Mouse (Mus musculus) T-cell, adult 2 months (primary cell): ENCODE results near the gene Acot8.
A peak's percentile ranks its signal among the peaks of the same experiment; 100 is the strongest.

Source experiments
- DNase-seq: peaks from one replicate; pipeline ENCODE4 v3.0.0; 2022; ENCODE audit warnings: low spot score

The Acot8 gene

GRCm38 (mm10) chr2:164757841-164758240, 46.8 kb downstream of the Acot8 start:
- DNase-seq, result no peak

DNA sequence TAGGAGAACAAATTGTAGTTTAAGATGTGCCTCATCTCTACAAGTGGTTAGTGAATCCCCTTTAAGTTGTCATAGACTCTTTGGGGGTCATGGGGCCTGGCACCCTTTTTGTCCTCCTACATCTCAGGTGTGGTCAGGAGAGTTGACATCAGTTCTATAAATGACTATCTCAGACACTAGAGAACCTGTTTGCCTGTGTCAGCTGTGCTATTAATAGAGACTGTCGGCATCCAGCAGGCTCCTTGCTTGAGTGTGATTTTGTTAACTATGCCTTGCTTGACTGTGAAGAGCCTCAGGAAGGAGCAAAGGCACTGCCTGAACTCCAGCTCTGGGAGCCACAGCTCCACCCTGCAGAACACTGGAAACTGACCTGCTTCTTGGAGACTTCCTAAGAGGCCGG, 49.9 kb downstream of the Acot8 start:
- no peak for DNase-seq

DNA sequence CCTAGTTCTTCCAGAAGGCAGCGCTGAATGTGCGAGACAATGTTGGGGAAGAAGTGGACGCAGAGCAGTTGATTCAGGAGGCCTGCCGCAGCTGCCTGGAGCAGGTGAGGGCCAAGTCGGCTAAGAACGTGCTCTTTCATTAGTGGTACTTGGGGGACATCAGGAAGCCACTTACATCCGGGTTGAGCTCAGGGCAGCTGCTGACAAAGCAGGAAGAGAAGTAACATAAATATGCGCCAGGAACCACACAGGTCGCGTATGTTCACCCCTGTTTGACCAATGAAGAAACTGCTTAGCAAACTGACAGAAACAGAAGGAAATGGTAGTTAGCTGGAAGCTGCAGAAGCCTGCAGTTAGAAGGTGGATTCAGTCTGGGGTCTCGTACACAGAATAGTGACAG, 50.6 kb downstream of the Acot8 start:
- no peak for DNase-seq

GRCm38 (mm10) chr2:164752454-164752853, 52.2 kb downstream of the Acot8 start:
- DNase-seq, result no peak

DNA sequence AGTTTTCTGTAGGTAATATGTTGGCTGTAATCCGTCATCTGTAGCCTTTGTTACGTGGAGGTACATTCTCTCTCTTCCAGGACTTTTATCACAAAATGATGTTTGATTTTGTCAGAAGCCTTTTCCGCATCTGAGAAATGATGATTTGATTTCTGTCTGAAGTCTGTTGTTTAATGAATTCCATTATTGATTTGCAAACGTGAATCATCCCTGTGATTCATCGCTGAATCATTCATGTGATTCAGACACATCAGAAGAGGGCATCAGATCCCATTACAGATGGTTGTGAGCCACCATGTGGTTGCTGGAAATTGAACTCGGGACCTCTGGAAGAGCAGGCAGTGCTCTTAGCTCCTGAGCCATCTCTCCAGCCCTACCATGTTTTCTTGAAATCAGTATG, 55.7 kb downstream of the Acot8 start:
- no peak for DNase-seq

DNA sequence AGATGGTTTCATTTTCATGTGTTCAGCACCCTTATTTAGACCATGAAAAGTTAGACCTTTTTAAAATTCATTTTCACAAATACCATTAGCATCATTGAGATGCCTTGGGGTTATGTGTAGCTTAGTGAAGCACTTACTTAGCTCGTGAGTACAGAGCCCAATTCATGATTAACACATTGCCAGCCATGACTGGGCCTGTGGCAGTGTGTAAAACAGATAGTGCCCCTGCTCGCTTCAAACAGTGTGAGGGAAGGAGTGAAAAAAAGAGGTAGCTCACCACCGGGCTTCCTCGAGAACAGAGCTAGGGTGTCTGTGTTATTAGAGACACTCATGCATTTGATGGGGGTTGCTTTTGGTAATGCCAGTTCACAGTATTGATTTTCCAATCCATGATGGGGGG, 56.5 kb downstream of the Acot8 start:
- no peak for DNase-seq

DNA sequence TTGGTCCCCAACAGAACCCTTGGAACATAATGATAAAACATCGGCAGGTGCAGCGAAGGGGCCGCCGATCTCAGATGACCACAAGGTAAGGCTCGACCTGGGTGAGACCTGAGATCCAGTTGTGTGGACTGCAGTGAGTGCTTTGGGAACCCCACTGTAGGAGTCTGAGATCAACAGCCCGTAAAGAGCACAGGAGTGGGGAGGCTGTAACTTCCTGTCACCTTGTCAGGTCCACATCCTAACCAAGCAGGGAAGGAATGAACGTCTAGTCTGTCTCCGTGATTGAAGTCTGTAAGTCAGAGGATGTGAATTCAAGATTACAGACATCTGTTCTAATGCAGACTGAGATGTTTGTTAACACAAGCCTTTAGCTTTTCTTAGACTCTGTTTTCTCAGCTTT, 58.0 kb downstream of the Acot8 start:
- DNase-seq, result peak; percentile 51

DNA sequence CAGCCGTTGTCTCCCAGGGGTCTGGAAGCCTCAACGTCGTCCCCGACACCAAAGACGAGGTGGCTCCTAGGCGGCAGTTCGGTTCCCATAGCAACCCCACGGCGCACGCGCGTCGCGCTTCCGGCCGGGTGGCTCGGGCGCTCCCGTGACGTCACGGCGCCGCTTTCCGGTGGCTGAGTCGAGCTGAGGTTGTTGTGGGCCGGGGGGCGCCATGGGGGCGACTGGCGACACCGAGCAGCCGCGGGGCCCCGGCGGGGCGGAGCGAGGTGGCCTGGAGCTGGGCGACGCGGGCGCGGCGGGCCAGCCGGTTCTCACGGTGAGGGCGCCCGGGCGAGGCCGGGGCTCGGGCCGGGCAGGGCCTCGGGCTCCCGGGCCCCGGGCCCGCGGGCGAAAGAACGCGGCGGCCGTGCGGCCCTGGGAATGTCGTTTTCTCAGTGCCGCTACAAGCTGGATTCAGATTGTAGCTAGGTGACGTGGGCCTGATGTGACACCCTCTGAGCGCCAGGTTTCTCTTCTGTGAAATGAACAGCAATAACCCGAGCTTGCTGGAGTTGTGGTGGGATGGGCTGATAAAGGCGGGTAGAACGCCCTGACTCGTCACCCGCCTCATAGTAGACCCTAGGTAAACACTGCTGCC, 58.7 kb downstream of the Acot8 start, which contains the start of the genes Wfdc3 and Dnttip1:
Gene Wfdc3 (minus strand): TSS at position 89 of the 637 bp plus-strand sequence.
Gene Dnttip1 (plus strand): TSS at position 141 of the 637 bp plus-strand sequence.
- peak; percentile 95 for DNase-seq

DNA sequence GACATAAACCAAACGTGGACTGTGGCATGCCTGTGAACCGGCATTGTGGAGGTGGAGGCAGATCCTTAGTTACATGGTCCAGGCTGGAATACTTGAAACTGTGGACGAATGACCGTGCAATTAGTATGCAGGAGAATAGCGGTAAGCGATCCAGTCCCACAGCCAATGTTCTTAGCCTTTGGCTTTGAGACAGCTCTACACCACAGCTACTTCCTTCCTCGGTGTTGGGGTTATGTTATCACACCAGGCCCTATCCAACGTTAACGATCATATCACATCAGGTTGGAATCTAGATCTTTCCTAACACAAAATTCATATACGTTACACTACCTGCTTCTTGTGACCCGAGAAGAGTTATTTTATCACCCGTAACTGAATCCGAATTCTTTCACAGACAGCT, 59.7 kb downstream of the Acot8 start:
- DNase-seq, result no peak
